Mouse (Mus musculus) liver, adult 2 months (tissue): ENCODE data around the gene Catspere2.

Experiments used
- CTCF ChIP-seq: fragments of 200-500 bp; IDR thresholded peaks from 2 replicates; pipeline ENCODE4 v1.5.1; 2011; ENCODE audit warnings: low read depth, low read length, control low read depth
- POLR2A ChIP-seq: fragments of 200-500 bp; IDR thresholded peaks from 2 replicates; pipeline ENCODE4 v1.6.1; 2011; ENCODE audit warnings: low read length, control low read depth; ENCODE audit not compliant: insufficient read depth; ENCODE audit errors: extremely low read depth

GRCm38 (mm10) chr1:178217157-178217556, 233.9 kb downstream of the Catspere2 start:
- no peak for TF ChIP-seq CTCF
- TF ChIP-seq POLR2A: no peak
